Mouse (Mus musculus) midbrain, embryonic 13.5 days (tissue): ENCODE results near the gene Churc1. TPM values are rescaled to one million over a fixed set of nuclear protein-coding genes. Genes with fewer than 3 reads are reported as not detected.

Experiments
- ATAC-seq: fragments of 200-750 bp; cut with Nextera tagmentation; 2 replicates; pipeline ENCODE4 v1.8.0; 2017; ENCODE audit warnings: mild to moderate bottlenecking, moderate TSS enrichment, moderate library complexity
- H3K27ac ChIP-seq: fragments of 300-500 bp; sonication (generic); 2 replicates; pipeline ENCODE4 v1.5.1; 2015; ENCODE audit warnings: inconsistent platforms, mild to moderate bottlenecking, moderate library complexity
- H3K27me3 ChIP-seq: fragments of 300-500 bp; sonication (generic); 2 replicates; pipeline ENCODE4 v1.6.1; 2015; ENCODE audit warnings: mild to moderate bottlenecking, inconsistent platforms
- H3K36me3 ChIP-seq: fragments of 300-500 bp; sonication (generic); 2 replicates; pipeline ENCODE4 v1.6.1; 2015; ENCODE audit warnings: mild to moderate bottlenecking, inconsistent platforms
- H3K4me1 ChIP-seq: fragments of 300-500 bp; sonication (generic); replicated peaks from 2 replicates; pipeline ENCODE4 v1.6.1; 2015; ENCODE audit warnings: inconsistent platforms
- H3K4me2 ChIP-seq: fragments of 300-500 bp; sonication (generic); replicated peaks from 2 replicates; pipeline ENCODE4 v1.6.1; 2015; ENCODE audit warnings: moderate library complexity, mild to moderate bottlenecking, inconsistent platforms
- H3K4me3 ChIP-seq: fragments of 300-500 bp; sonication (generic); replicated peaks from 2 replicates; pipeline ENCODE4 v1.5.1; 2015; ENCODE audit warnings: mild to moderate bottlenecking, inconsistent platforms
- H3K9ac ChIP-seq: fragments of 300-500 bp; sonication (generic); replicated peaks from 2 replicates; pipeline ENCODE4 v1.6.1; 2015; ENCODE audit warnings: mild to moderate bottlenecking, inconsistent platforms
- H3K9me3 ChIP-seq: fragments of 300-500 bp; sonication (generic); 2 replicates; pipeline ENCODE4 v1.6.1; 2016; ENCODE audit warnings: mild to moderate bottlenecking, inconsistent platforms
- WGBS: fragments of 180-500 bp; shearing (Covaris S2); methylation state at CpG from one replicate; pipeline ENCODE4 v1.1.7; 2015; 5-methylcytosine and 5-hydroxymethylcytosine counted together
- polyA plus RNA-seq: library from polyadenylated mRNA; unstranded; fragments of >200 nt; fragmentation: Nextera tagmentation; extraction: Ambion mirVana; gene quantifications from 2 replicates; pipeline ENCODE4 v1.2.1, GENCODE M21; 2015

Gene Churc1
- polyA plus RNA-seq, 1 experiment from 2014 or later = 125 TPM

DNA sequence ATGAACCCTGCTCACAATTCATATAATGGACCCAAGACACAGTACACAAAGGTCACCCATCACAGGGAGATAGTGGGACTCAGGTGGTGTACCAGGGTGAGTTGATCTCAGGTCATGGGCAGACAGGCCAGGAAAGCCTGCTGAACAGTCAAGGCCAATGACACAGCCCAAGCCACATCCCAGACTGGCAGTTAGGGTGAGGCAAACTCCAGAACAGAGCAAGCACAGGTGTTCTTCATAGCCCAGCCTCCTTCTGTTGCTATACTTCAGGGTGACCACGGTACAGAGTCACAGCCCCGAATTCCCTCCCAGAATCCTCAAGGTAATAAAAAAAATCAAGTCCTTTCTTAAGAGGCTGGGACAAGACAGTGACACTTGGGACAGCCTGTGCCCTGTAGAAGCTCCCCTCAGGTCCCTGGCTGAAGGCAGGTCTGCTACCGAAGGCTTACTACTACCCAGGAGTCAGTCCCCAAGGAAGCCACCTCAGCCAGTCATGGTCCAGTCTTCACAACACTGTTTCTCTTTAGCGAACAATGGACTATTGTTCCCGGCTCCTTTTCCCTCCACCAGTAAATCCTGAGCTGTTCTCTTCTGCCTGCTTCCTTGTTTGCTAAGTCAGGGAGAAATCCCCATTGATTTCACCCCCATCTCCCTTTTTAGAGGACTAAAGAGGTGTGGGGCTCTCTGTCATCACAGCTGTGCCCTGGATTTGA, 32.8 kb downstream of the Churc1 start:
- no peak overlapping the region for H3K4me3 ChIP-seq
- no peak overlapping the region for H3K27ac ChIP-seq
- H3K9ac ChIP-seq = no peak overlapping the region
- 40% methylated on average over 5 of the region's 5 CpGs for WGBS
- peaks cover 4% of the 10 kb centered on the region; the same call in 1 of the 2 replicates for H3K36me3 ChIP-seq
- no peak overlapping the region for H3K4me2 ChIP-seq
- no peak for ATAC-seq
- 0 out of 2 replicates have a peak, but pooled peaks cover 2% of the 10 kb centered on the region for H3K27me3 ChIP-seq
- H3K4me1 ChIP-seq = no peaks in the 10 kb centered on the region; the same call in 1 of the 2 replicates
- no peaks in the 10 kb centered on the region for H3K9me3 ChIP-seq

DNA sequence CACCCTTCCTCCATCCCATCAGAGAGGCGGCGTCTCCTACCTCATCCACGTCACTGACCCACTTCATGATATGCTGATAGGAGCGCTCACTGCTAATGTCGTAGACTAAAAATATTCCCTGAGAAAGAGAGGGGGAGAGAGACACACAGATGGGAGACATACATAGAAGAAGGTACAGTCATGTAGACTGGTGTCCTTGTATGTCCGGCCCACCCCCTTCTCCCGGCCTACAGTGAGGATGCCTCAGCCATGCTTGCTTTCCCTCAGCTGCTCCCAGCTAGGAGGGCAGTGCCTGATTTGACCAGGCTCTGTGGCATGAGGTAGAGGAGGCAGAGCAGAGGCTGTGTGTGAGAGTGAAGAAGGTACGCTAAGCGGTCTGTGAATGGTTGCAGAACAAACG, 37.7 kb downstream of the Churc1 start:
- Histone ChIP-seq H3K9ac (no peak overlapping the region), H3K4me2 (no peak overlapping the region), H3K36me3 (peaks cover 4% of the 10 kb centered on the region; the same call in 1 of the 2 replicates), H3K4me1 (no peaks in the 10 kb centered on the region; the same call in 1 of the 2 replicates), H3K27me3 (0 out of 2 replicates have a peak, but pooled peaks cover 2% of the 10 kb centered on the region), H3K9me3 (no peaks in the 10 kb centered on the region), H3K27ac (no peak overlapping the region), H3K4me3 (no peak overlapping the region)
- 91% methylated on average over 10 of the region's 10 CpGs for WGBS
- no peak for ATAC-seq

DNA sequence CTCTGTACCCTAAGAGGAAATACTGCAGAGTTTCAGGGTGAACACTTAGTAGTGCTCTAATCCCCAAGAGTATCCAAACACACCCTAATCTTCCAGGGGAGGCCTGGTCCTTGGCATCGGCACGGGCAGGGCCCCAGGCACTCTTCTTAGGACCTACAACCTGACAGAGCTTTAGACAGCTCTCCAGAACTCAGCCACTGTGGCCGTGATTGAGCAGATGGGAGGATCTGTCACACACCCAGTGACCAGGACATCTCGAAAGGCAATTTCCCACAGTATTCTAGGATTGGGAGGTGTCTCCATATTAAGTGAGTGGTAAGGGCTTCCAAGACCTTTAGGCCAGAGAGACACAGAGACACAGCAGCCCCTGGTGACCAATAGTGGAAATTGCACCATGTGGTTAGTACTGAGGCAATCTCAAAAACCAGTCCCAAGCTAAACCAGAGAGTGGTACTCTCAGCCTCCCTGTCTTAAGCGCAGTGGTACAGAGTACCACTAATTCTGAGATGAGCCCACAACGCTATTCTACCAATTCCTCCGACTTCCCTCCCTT, 38.4 kb downstream of the Churc1 start:
- Histone ChIP-seq H3K27me3 (0 out of 2 replicates have a peak, but pooled peaks cover 2% of the 10 kb centered on the region), H3K4me1 (no peaks in the 10 kb centered on the region), H3K27ac (no peak overlapping the region), H3K36me3 (peaks cover 4% of the 10 kb centered on the region; the same call in 1 of the 2 replicates), H3K4me2 (no peak overlapping the region), H3K4me3 (no peak overlapping the region), H3K9me3 (no peaks in the 10 kb centered on the region), H3K9ac (no peak overlapping the region)
- ATAC-seq = peak; percentile 58
- WGBS = 60% methylated on average over 7 of the region's 7 CpGs

DNA sequence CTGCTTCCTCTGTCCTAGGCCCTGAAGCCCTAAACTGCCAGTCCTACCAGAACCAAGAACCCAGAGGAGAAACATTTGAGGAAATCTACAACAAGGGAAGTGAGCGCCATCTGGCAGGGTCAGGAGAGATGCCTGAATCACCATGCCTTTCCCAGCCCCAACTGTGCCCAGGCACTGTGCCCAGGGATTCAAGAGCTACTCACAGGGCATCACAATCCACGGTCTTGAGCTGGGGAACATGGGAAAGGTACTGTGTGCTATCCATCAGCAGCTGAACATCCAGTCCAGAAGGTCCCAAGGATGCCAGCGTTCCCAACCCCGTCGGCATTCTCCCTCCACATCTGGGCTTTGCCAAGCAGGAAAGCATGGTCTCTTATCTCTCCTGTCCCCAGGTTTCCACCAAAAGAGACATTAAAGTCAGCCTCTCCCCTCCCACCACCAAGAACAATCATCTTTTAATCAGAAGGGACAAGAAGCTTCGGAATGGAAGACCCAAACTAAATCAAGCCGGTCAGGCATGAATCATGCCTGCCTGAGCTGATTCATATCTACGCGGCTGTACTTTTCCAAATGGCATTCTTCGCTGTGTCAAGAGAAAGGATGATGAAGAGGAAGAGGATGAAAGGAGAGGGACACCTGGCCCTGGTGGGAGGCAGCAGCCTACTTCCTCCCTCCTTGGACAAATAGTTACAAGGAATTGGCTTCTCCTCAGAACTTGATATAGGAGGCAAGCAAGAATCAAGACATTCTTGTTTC, 39.9 kb downstream of the Churc1 start:
- H3K9me3 ChIP-seq = no peaks in the 10 kb centered on the region
- H3K4me1 ChIP-seq = no peaks in the 10 kb centered on the region
- 90% methylated on average over 10 of the region's 10 CpGs for WGBS
- no peak overlapping the region for H3K4me3 ChIP-seq
- 0 out of 2 replicates have a peak, but pooled peaks cover under 1% of the 10 kb centered on the region for H3K27me3 ChIP-seq
- no peak overlapping the region for H3K27ac ChIP-seq
- H3K36me3 ChIP-seq = peaks cover under 1% of the 10 kb centered on the region; the same call in 1 of the 2 replicates
- no peak overlapping the region for H3K4me2 ChIP-seq
- no peak overlapping the region for H3K9ac ChIP-seq
- ATAC-seq = no peak

DNA sequence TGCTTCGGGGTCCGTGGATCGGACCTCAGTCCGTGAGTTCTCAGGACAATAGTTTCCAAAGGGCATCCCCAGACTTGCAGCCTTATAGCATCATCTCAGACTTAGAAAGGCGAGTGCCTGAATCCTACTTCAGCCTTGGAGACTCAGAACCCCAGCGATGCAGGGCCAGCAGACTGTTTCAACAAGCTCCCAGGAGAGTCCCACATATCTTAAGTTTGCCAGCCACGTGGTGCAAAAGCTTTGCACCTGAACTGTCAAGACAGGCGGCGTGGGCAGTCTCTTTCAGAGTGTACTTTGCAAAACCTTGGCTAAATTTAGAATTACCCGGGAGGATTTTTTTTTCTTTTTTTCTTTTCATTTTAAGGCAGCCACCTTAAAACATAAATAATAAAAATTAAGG, 42.5 kb downstream of the Churc1 start:
- no peak for ATAC-seq
- Histone ChIP-seq H3K4me1 (no peaks in the 10 kb centered on the region), H3K9me3 (no peaks in the 10 kb centered on the region), H3K27ac (no peak overlapping the region), H3K36me3 (no peaks in the 10 kb centered on the region; the same call in 1 of the 2 replicates), H3K9ac (no peak overlapping the region), H3K4me2 (no peak overlapping the region), H3K27me3 (no peaks in the 10 kb centered on the region), H3K4me3 (no peak overlapping the region)
- 90% methylated on average over 10 of the region's 10 CpGs for WGBS

DNA sequence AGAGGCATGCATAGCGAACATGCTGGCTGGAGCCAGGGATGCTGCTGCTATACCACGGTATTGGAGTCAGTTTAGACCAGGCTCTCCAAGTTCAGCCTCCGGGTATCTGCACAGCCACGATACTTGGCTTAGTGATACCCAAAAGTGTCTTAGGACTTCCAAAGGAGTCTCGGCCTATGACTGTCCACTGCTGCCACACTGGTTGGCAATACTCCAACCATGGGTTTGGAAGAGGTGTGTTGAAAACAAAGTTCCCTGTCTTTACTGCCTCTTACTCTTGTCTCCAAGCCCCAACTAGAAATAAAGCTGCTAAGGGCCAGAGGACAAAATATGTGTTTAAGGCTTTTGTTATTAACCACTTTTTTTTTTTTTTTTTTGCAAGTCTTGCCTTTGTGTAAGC, 45.2 kb downstream of the Churc1 start:
- no peaks in the 10 kb centered on the region for H3K27me3 ChIP-seq
- 98% methylated on average over 5 of the region's 5 CpGs for WGBS

DNA sequence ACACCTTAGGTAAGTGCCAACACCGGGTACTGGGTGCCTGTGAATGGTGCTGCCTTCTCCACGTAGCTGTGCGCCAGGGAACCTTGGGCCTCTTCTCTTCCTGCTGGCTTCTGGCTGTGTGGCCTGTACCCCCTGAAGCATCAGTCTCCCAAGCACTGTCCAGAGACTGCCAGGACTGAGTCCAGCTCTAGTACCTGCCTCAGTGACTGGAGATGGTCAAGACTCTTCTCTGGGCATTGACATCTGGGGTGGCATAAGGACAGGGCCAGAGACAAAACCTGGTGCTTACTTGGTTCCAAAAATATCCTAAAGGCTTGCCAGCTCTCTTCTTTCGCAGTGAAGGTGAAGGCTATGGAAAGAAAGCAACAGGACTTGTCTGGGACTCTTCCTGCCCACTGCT, 45.7 kb downstream of the Churc1 start:
- Histone ChIP-seq H3K4me2 (no peak overlapping the region), H3K36me3 (no peaks in the 10 kb centered on the region), H3K9ac (no peak overlapping the region), H3K9me3 (no peaks in the 10 kb centered on the region), H3K27ac (no peak overlapping the region), H3K27me3 (no peaks in the 10 kb centered on the region), H3K4me3 (no peak overlapping the region), H3K4me1 (no peaks in the 10 kb centered on the region)
- no peak for ATAC-seq
- 88% methylated on average over 4 of the region's 4 CpGs for WGBS

More for the DNA sequence above, 45.2 kb downstream of the Churc1 start:
- Histone ChIP-seq H3K4me3 (no peak overlapping the region), H3K27ac (no peak overlapping the region), H3K9ac (no peak overlapping the region), H3K4me2 (no peak overlapping the region), H3K36me3 (no peaks in the 10 kb centered on the region), H3K4me1 (no peaks in the 10 kb centered on the region), H3K9me3 (no peaks in the 10 kb centered on the region)
- ATAC-seq = no peak

DNA sequence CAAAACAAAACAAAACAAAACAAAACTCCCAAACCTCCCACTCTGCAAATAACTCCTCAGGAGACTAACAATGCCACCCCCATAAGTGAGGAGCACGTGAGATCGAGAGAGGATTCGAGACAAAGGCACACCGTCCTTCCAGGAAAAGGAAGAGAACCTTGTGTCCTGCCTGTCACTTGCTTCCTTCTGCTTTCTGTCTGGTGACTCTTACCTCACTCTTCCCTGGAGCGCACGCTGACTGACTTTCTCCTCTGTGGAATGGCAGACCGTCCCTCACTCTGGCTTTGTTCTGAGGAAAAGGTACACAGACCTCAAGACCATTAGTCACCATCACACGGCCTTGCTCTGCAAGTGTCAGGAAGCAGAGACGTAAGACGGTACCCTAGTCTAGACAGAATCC, 48.2 kb downstream of the Churc1 start:
- WGBS = 89% methylated on average over 10 of the region's 10 CpGs
- Histone ChIP-seq H3K36me3 (no peaks in the 10 kb centered on the region), H3K27ac (no peak overlapping the region), H3K27me3 (no peaks in the 10 kb centered on the region), H3K9me3 (no peaks in the 10 kb centered on the region), H3K4me1 (peaks cover 14% of the 10 kb centered on the region), H3K4me2 (no peak overlapping the region), H3K4me3 (no peak overlapping the region), H3K9ac (no peak overlapping the region)
- ATAC-seq = no peak

DNA sequence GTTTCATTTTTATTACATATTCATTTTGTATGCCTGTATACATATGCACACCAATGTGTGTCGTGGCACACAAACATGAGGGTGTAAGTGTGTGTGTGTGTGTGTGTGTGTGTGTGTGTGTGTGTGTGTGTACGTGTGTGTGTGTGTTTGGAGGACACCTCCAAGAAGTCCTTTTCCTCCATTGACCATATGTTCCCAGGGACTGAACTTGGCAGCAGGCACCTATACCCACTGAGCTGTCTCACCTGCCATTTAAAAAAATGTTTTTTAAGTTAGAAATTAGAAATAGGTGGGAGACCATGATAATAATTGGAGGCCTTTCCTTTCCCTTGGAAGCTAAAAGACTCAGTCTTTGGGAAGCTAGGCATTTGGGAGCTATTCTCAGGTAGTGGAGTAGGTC, 48.8 kb downstream of the Churc1 start:
- ATAC-seq = no peak
- no peak overlapping the region for H3K4me2 ChIP-seq
- no peaks in the 10 kb centered on the region for H3K9me3 ChIP-seq
- WGBS = 72% methylated on average over 2 of the region's 2 CpGs
- H3K4me3 ChIP-seq = no peak overlapping the region
- H3K36me3 ChIP-seq = no peaks in the 10 kb centered on the region
- H3K27me3 ChIP-seq = peaks cover 3% of the 10 kb centered on the region; the same call in 1 of the 2 replicates
- no peak overlapping the region for H3K9ac ChIP-seq
- H3K27ac ChIP-seq = no peak overlapping the region
- H3K4me1 ChIP-seq = peaks cover 14% of the 10 kb centered on the region

DNA sequence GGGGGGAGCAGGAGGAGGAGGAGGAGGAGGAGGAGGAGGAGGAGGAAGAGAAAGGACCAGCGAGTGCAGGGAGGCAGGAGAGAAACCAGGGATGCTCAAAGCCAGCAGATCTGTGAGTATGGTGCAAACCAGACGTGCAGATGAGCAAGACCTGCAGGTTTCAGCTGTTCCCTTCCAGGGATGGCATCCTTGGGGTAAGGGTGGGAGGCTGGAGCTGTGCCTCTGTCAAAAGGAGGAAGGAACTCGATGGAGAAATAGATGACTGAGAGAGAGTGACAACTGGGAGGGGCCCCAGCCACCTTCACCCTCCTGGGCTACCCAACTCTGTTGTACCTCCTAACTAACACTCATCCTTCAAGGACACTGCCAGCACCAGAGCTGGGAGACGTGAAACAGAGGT, 51.4 kb downstream of the Churc1 start:
- Histone ChIP-seq H3K27me3 (peaks cover 25% of the 10 kb centered on the region), H3K36me3 (no peaks in the 10 kb centered on the region), H3K4me3 (no peak overlapping the region), H3K4me2 (no peak overlapping the region), H3K27ac (no peak overlapping the region), H3K9ac (no peak overlapping the region), H3K9me3 (no peaks in the 10 kb centered on the region), H3K4me1 (peaks cover 28% of the 10 kb centered on the region)
- 56% methylated on average over 4 of the region's 4 CpGs for WGBS
- no peak for ATAC-seq

DNA sequence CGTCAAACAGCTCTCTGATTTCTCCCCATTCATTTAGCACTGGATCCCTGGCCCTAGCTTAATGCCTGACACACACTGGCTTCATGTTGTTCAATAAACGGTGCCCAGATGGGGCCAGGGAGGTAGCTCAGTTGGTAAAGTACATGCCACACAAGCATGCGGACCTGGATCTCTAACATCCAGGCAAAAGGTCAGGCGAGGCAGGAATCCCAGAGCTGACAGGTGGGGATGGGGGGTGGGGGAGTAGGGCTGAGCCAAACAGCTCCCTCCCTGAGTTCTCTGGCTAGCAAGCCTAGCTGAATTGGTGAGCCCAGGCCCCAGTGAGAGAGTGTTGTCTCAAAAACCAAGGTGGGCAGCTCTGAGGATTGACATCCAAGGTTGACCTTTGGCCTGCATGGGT, 51.8 kb downstream of the Churc1 start:
- H3K9ac ChIP-seq = no peak overlapping the region
- peaks cover 25% of the 10 kb centered on the region for H3K27me3 ChIP-seq
- no peak overlapping the region for H3K27ac ChIP-seq
- peaks cover 31% of the 10 kb centered on the region for H3K4me1 ChIP-seq
- no peaks in the 10 kb centered on the region for H3K9me3 ChIP-seq
- H3K36me3 ChIP-seq = no peaks in the 10 kb centered on the region
- ATAC-seq = no peak
- H3K4me3 ChIP-seq = no peak overlapping the region
- 53% methylated on average over 4 of the region's 4 CpGs for WGBS
- H3K4me2 ChIP-seq = no peak overlapping the region

DNA sequence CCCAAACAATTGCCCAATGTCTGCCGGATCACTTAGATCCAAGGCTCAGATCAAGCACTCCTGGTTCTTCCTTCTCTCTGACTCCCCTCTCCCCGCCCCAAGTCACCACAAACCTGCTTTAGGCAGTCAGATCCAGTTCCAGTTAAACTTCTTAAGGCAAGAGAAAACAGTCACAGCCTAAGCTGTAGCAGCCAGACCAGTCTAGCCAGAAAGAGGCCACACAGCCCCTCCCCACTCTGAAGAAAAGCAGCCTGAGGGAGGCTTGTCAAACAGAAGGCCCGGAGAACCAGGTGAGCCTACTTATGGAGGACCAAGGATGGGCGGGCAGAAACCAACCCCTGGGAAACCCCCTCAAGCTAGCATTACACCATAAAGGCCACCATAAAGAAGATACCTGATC, 52.8 kb downstream of the Churc1 start:
- H3K4me3 ChIP-seq = no peak overlapping the region
- no peaks in the 10 kb centered on the region for H3K9me3 ChIP-seq
- peaks cover 30% of the 10 kb centered on the region for H3K27me3 ChIP-seq
- WGBS = 47% methylated on average over 4 of the region's 4 CpGs
- H3K36me3 ChIP-seq = no peaks in the 10 kb centered on the region
- no peak overlapping the region for H3K4me2 ChIP-seq
- ATAC-seq = no peak
- no peak overlapping the region for H3K9ac ChIP-seq
- H3K4me1 ChIP-seq = peaks cover 34% of the 10 kb centered on the region
- H3K27ac ChIP-seq = no peak overlapping the region; the same call in 1 of the 2 replicates
